Mouse (Mus musculus) embryonic facial prominence, embryonic 11.5 days (tissue): Measurements from ENCODE around the gene Cdh13. TPM values are rescaled to one million over a fixed set of nuclear protein-coding genes. Genes with fewer than 3 reads are reported as not detected.

ENCODE experiments used
- ATAC-seq: fragments of 200-750 bp; cut with Nextera tagmentation; replicated peaks from 2 replicates; pipeline ENCODE4 v1.8.0; 2017; ENCODE audit warnings: low read depth; ENCODE audit not compliant: insufficient number of reproducible peaks, low FRiP score, low TSS enrichment
- DNase-seq: peaks from one replicate; pipeline ENCODE4 v3.0.0-alpha.2; 2015; ENCODE audit warnings: low spot score
- H3K27ac ChIP-seq: fragments of 300-500 bp; sonication (generic); replicated peaks from 2 replicates; pipeline ENCODE4 v1.5.1; 2014; ENCODE audit warnings: mild to moderate bottlenecking, low read depth, low read length, control low read depth
- H3K27me3 ChIP-seq: fragments of 300-500 bp; sonication (generic); 2 replicates; pipeline ENCODE4 v1.6.1; 2014; ENCODE audit warnings: mild to moderate bottlenecking, low read length, moderate library complexity, mixed read lengths; ENCODE audit not compliant: control insufficient read depth, insufficient read depth
- H3K36me3 ChIP-seq: fragments of 300-500 bp; sonication (generic); replicated peaks from 2 replicates; pipeline ENCODE4 v1.6.1; 2014; ENCODE audit warnings: low read depth, mild to moderate bottlenecking, low read length, moderate library complexity, mixed read lengths; ENCODE audit not compliant: control insufficient read depth, insufficient read depth
- H3K4me1 ChIP-seq: fragments of 300-500 bp; sonication (generic); 2 replicates; pipeline ENCODE4 v1.6.1; 2014; ENCODE audit warnings: low read length, mixed read lengths; ENCODE audit not compliant: control insufficient read depth, insufficient read depth
- H3K4me2 ChIP-seq: fragments of 300-500 bp; sonication (generic); 2 replicates; pipeline ENCODE4 v1.6.1; 2014; ENCODE audit warnings: low read depth, mild to moderate bottlenecking, control low read depth, low read length, moderate library complexity
- H3K4me3 ChIP-seq: fragments of 300-500 bp; sonication (generic); 2 replicates; pipeline ENCODE4 v1.5.1; 2014; ENCODE audit warnings: low read depth, low read length, control low read depth
- H3K9ac ChIP-seq: fragments of 300-500 bp; sonication (generic); replicated peaks from 2 replicates; pipeline ENCODE4 v1.6.1; 2014; ENCODE audit warnings: mild to moderate bottlenecking, control low read depth, low read length
- H3K9me3 ChIP-seq: fragments of 300-500 bp; sonication (generic); replicated peaks from 2 replicates; pipeline ENCODE4 v1.6.1; 2016; ENCODE audit warnings: mild to moderate bottlenecking, low read length, inconsistent platforms, mixed read lengths; ENCODE audit not compliant: control insufficient read depth
- WGBS: fragments of 180-500 bp; shearing (Covaris S2); extraction: QIAGEN DNeasy Blood & Tissue Kit; methylation state at CpG from one replicate; pipeline ENCODE4 v1.1.7; 2014; 5-methylcytosine and 5-hydroxymethylcytosine counted together
- polyA plus RNA-seq: library from polyadenylated mRNA; unstranded; fragments of >200 nt; fragmentation: Nextera tagmentation; extraction: Ambion mirVana; gene quantifications from 2 replicates; pipeline ENCODE4 v1.2.1, GENCODE M21; 2014

Gene Cdh13
- polyA plus RNA-seq, 1 experiment from 2014 or later: 7.1 TPM

DNA sequence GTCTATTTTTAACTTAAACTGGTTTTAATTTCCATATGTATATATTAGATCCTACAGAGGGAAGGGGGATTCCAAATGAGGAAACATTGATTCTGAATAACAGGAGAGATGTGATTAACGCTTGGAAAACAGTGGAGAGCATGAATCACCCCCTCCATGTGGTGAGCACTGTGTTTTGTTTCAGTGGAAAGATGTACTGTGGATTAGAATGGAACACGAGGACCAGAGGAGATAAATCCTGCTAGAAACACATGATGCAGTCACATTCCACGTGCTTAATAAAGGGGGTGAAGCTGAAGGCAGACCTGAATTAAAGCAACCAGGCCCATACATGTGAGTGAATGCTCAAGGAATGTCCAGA lies 235.2 kb downstream of the Cdh13 start:
- WGBS: 57% methylated on average over 3 of the region's 3 CpGs
- Histone ChIP-seq H3K9ac (no peak overlapping the region), H3K4me1 (no peaks in the 10 kb centered on the region), H3K9me3 (no peaks in the 10 kb centered on the region), H3K4me2 (no peak overlapping the region), H3K27me3 (no peaks in the 10 kb centered on the region), H3K27ac (no peak overlapping the region), H3K36me3 (no peaks in the 10 kb centered on the region), H3K4me3 (no peak overlapping the region)
- DNase-seq: no peak
- no peak for ATAC-seq

- 79% methylated on average over 1 of the region's 1 CpGs for WGBS
- ATAC-seq: no peak
Observed at GRCm38 (mm10) chr8:118523922-118524321, 240.4 kb downstream of the Cdh13 start.

GRCm38 (mm10) chr8:118538816-118539558 lies 255.5 kb downstream of the Cdh13 start:
- ATAC-seq (no peak), DNase-seq (no peak)
- no peak overlapping the region for H3K4me3 ChIP-seq
- no peaks in the 10 kb centered on the region for H3K9me3 ChIP-seq
- no peaks in the 10 kb centered on the region for H3K27me3 ChIP-seq
- H3K36me3 ChIP-seq: no peaks in the 10 kb centered on the region
- 59% methylated on average over 8 of the region's 8 CpGs for WGBS
- H3K4me2 ChIP-seq: no peak overlapping the region
- H3K27ac ChIP-seq: no peak overlapping the region
- no peak overlapping the region for H3K9ac ChIP-seq
- no peaks in the 10 kb centered on the region for H3K4me1 ChIP-seq

More at GRCm38 (mm10) chr8:118523922-118524321, 240.4 kb downstream of the Cdh13 start:
- Histone ChIP-seq H3K4me2 (no peak overlapping the region), H3K9me3 (no peaks in the 10 kb centered on the region), H3K4me1 (no peaks in the 10 kb centered on the region), H3K4me3 (no peak overlapping the region), H3K36me3 (no peaks in the 10 kb centered on the region), H3K27me3 (no peaks in the 10 kb centered on the region), H3K27ac (no peak overlapping the region), H3K9ac (no peak overlapping the region)
- DNase-seq: no peak

- no peak overlapping the region for H3K4me2 ChIP-seq
- no peak for DNase-seq
Observed at GRCm38 (mm10) chr8:118539559-118539819, 256.0 kb downstream of the Cdh13 start.

DNA sequence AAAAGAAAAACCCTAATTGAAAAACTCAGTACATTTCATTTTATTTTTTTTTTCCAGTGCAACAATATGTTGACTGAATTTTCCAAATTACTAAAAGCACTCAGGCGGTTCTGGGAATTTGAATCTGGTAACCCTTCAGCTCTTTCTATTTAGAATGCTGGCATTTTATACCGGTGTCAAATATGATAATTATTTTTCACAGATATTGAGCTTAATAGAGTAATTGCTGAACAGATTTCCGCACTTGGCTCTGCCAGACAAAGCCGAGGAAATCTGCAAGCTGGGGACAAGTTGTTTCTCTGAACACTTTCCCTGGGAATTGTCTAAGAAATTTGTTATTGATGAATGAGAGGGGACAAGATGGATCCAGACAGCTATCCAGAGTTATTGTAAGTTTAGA lies 256.4 kb downstream of the Cdh13 start:
- Histone ChIP-seq H3K27ac (no peak overlapping the region), H3K27me3 (no peaks in the 10 kb centered on the region), H3K4me1 (no peaks in the 10 kb centered on the region), H3K9me3 (no peaks in the 10 kb centered on the region), H3K36me3 (no peaks in the 10 kb centered on the region), H3K4me3 (no peak overlapping the region), H3K4me2 (no peak overlapping the region), H3K9ac (no peak overlapping the region)
- ATAC-seq (no peak), DNase-seq (no peak)
- 73% methylated on average over 4 of the region's 4 CpGs for WGBS

More at GRCm38 (mm10) chr8:118539559-118539819, 256.0 kb downstream of the Cdh13 start:
- no peak for ATAC-seq
- WGBS: 16% methylated on average over 5 of the region's 5 CpGs
- no peak overlapping the region for H3K9ac ChIP-seq
- no peak overlapping the region for H3K27ac ChIP-seq
- H3K27me3 ChIP-seq: no peaks in the 10 kb centered on the region
- no peaks in the 10 kb centered on the region for H3K9me3 ChIP-seq
- H3K4me1 ChIP-seq: no peaks in the 10 kb centered on the region
- H3K4me3 ChIP-seq: no peak overlapping the region
- H3K36me3 ChIP-seq: no peaks in the 10 kb centered on the region

DNA sequence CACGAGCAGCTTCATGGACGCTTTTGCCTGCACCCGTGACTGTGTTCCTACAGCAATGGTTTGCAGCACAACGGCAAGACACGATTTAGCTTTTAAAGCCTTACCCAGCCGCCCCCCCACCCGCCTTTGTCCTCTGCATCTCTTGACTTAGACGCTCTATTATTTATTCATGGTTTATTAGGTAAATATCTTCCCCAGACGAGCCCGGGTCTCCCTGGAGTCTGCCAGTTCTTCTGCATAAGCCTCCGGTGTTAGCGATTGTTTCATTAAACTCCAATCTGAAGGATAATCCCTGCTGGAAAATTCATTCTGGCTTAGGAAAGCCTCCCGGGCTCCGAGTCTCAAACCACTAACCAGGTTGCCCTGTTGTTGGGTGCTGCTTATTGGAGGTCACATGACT lies 268.9 kb downstream of the Cdh13 start:
- Histone ChIP-seq H3K4me3 (no peak overlapping the region), H3K27ac (no peak overlapping the region), H3K9me3 (no peaks in the 10 kb centered on the region), H3K4me1 (no peaks in the 10 kb centered on the region), H3K9ac (no peak overlapping the region), H3K4me2 (no peak overlapping the region), H3K36me3 (no peaks in the 10 kb centered on the region), H3K27me3 (no peaks in the 10 kb centered on the region)
- DNase-seq: no peak
- no peak for ATAC-seq
- 86% methylated on average over 14 of the region's 14 CpGs for WGBS

DNA sequence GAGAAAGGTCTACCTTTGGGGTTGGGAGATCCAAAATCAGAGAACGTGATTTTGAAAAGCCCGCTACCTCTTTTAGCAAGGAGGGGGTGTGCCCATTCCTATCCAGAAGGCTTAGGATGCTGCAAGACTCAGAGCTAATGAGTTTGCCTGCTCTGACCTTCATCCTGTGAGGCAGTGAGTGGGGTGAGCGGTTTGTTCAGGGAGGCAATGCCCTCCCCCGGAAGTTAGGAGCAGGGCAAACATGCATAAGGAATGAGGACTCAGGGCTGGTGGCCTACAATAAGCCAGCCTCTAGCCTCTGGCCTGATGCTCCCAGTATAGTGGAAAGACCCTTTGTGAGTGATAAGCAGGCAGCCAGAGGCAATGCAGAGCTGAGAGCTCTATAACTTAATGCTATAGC lies 269.3 kb downstream of the Cdh13 start:
- Histone ChIP-seq H3K9ac (no peak overlapping the region), H3K27ac (no peak overlapping the region), H3K4me1 (no peaks in the 10 kb centered on the region), H3K4me2 (no peak overlapping the region), H3K4me3 (no peak overlapping the region), H3K27me3 (no peaks in the 10 kb centered on the region), H3K36me3 (no peaks in the 10 kb centered on the region), H3K9me3 (no peaks in the 10 kb centered on the region)
- no peak for ATAC-seq
- DNase-seq: no peak
- 82% methylated on average over 4 of the region's 4 CpGs for WGBS

DNA sequence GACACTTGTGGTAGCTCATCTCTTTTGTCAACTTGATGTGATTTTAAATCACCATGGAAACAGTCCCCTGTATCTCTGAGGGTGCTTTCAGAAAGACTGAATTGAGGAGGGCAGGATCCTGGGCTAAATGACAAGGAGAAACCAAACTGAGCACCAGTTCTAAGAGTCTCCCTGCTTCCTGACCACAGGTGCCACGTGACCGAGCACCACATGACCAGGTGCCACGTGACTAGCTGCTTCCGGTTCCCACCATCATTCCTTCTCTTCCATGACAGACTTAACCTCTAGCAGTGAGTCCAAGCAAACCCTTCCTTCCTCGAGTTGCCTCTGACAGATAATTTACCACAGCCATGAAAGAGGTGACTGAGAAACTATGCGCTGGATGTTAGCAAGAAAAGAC lies 280.5 kb downstream of the Cdh13 start:
- DNase-seq (peak; percentile 3), ATAC-seq (no peak)
- H3K36me3 ChIP-seq: no peaks in the 10 kb centered on the region
- no peak overlapping the region for H3K4me2 ChIP-seq
- H3K9me3 ChIP-seq: no peaks in the 10 kb centered on the region
- no peak overlapping the region for H3K4me3 ChIP-seq
- H3K4me1 ChIP-seq: no peaks in the 10 kb centered on the region
- H3K27ac ChIP-seq: no peak overlapping the region
- H3K9ac ChIP-seq: no peak overlapping the region
- H3K27me3 ChIP-seq: no peaks in the 10 kb centered on the region
- WGBS: 74% methylated on average over 6 of the region's 6 CpGs
